Mouse (Mus musculus): Measurements from ENCODE around the gene Thap8. TPM values are rescaled to one million over a fixed set of nuclear protein-coding genes. Genes with fewer than 3 reads are reported as not detected.

The Thap8 gene
- polyA plus RNA-seq, 1 experiment from 2014 or later: 0.22 TPM

- 71% methylated on average over 5 of the region's 5 CpGs for WGBS
These were observed 59.7 kb downstream of the Thap8 start for GRCm38 (mm10) chr7:30339432-30340109.

More at GRCm38 (mm10) chr7:30339432-30340109, 59.7 kb downstream of the Thap8 start:
- Histone ChIP-seq H3K4me3 (ENCODE audit: low read depth, low read length) (no peak overlapping the region), H3K27ac (replicated peaks; ENCODE audit: low read depth, low read length) (no peak overlapping the region), H3K9me3 (ENCODE audit: control insufficient read depth, low read length) (no peaks in the 10 kb centered on the region), H3K4me1 (ENCODE audit: control insufficient read depth, insufficient read depth, low read length) (no peaks in the 10 kb centered on the region), H3K4me2 (ENCODE audit: low read depth, low read length) (no peak overlapping the region), H3K9ac (ENCODE audit: low read depth, low read length) (no peak overlapping the region), H3K27me3 (replicated peaks; ENCODE audit: control insufficient read depth, insufficient read depth, low read length) (peaks cover 6% of the 10 kb centered on the region), H3K36me3 (ENCODE audit: control insufficient read depth, insufficient read depth, low read length) (no peaks in the 10 kb centered on the region)
- ATAC-seq (ENCODE audit: low read depth) (no peak), DNase-seq (ENCODE audit: low spot score) (no peak)

Other genes starting within 250 kb of the Thap8 start
- gene Zfp14, start 228.7 kb upstream of the Thap8 start, polyA plus RNA-seq (2014; fragmentation: Nextera tagmentation; extraction: Ambion mirVana): 4.4 and 6.4 TPM in 2 replicates
- gene Zfp82, start 207.2 kb upstream of the Thap8 start, polyA plus RNA-seq (2014; fragmentation: Nextera tagmentation; extraction: Ambion mirVana): 6.4 and 7.0 TPM in 2 replicates
- 1.4 and 2.5 TPM in 2 replicates for gene Gm26920, start 189.7 kb upstream of the Thap8 start, polyA plus RNA-seq (2014; fragmentation: Nextera tagmentation; extraction: Ambion mirVana)
- gene Zfp566, start 189.6 kb upstream of the Thap8 start, polyA plus RNA-seq (2014; fragmentation: Nextera tagmentation; extraction: Ambion mirVana): 7.9 and 11.2 TPM in 2 replicates
- 136 and 141 TPM in 2 replicates for gene Zfp260, start 185.3 kb upstream of the Thap8 start, polyA plus RNA-seq (2014; fragmentation: Nextera tagmentation; extraction: Ambion mirVana)
- 5.8 and 6.5 TPM in 2 replicates for gene Zfp382, start 158.2 kb upstream of the Thap8 start, polyA plus RNA-seq (2014; fragmentation: Nextera tagmentation; extraction: Ambion mirVana)
- 18.1 and 18.4 TPM in 2 replicates for gene Zfp146, start 110.3 kb upstream of the Thap8 start, polyA plus RNA-seq (2014; fragmentation: Nextera tagmentation; extraction: Ambion mirVana)
- gene Cox7a1, start 96.0 kb upstream of the Thap8 start, polyA plus RNA-seq (2014; fragmentation: Nextera tagmentation; extraction: Ambion mirVana): 7.4 and 17.0 TPM in 2 replicates
- 96.4 and 107 TPM in 2 replicates for gene Capns1, start 81.3 kb upstream of the Thap8 start, polyA plus RNA-seq (2014; fragmentation: Nextera tagmentation; extraction: Ambion mirVana)
- gene Polr2i, start 48.1 kb upstream of the Thap8 start, polyA plus RNA-seq (2014; fragmentation: Nextera tagmentation; extraction: Ambion mirVana): 172 and 180 TPM in 2 replicates
- gene Tbcb, start 47.8 kb upstream of the Thap8 start, polyA plus RNA-seq (2014; fragmentation: Nextera tagmentation; extraction: Ambion mirVana): 166 and 169 TPM in 2 replicates
- 1.1 and 1.4 TPM in 2 replicates for gene Ovol3, start 44.4 kb upstream of the Thap8 start, polyA plus RNA-seq (2014; fragmentation: Nextera tagmentation; extraction: Ambion mirVana)
- gene Wdr62, start 325 bp downstream of the Thap8 start, polyA plus RNA-seq (2014; fragmentation: Nextera tagmentation; extraction: Ambion mirVana): 7.5 and 7.7 TPM in 2 replicates
- 51.8 and 58.1 TPM in 2 replicates for gene Clip3, start 11.6 kb downstream of the Thap8 start, polyA plus RNA-seq (2014; fragmentation: Nextera tagmentation; extraction: Ambion mirVana)
- gene Alkbh6, start 28.6 kb downstream of the Thap8 start, polyA plus RNA-seq (2014; fragmentation: Nextera tagmentation; extraction: Ambion mirVana): 69.4 and 72.3 TPM in 2 replicates
- gene Syne4, start 34.7 kb downstream of the Thap8 start, polyA plus RNA-seq (2014; fragmentation: Nextera tagmentation; extraction: Ambion mirVana): 25.4 and 35.4 TPM in 2 replicates
- not detected in 2 replicates for gene E130208F15Rik, start 41.6 kb downstream of the Thap8 start, polyA plus RNA-seq (2014; fragmentation: Nextera tagmentation; extraction: Ambion mirVana)
- gene Sdhaf1, start 43.8 kb downstream of the Thap8 start, polyA plus RNA-seq (2014; fragmentation: Nextera tagmentation; extraction: Ambion mirVana): 18.8 and 19.5 TPM in 2 replicates
- 4.2 and 4.7 TPM in 2 replicates for gene Lrfn3, start 82.7 kb downstream of the Thap8 start, polyA plus RNA-seq (2014; fragmentation: Nextera tagmentation; extraction: Ambion mirVana)
- 82.9 and 97.0 TPM in 2 replicates for gene Tyrobp, start 133.7 kb downstream of the Thap8 start, polyA plus RNA-seq (2014; fragmentation: Nextera tagmentation; extraction: Ambion mirVana)
- 2.2 and 2.4 TPM in 2 replicates for gene Hcst, start 139.8 kb downstream of the Thap8 start, polyA plus RNA-seq (2014; fragmentation: Nextera tagmentation; extraction: Ambion mirVana)
- 1.0 and 2.0 TPM in 2 replicates for gene Nfkbid, start 141.6 kb downstream of the Thap8 start, polyA plus RNA-seq (2014; fragmentation: Nextera tagmentation; extraction: Ambion mirVana)
- 51.0 and 53.6 TPM in 2 replicates for gene Aplp1, start 165.4 kb downstream of the Thap8 start, polyA plus RNA-seq (2014; fragmentation: Nextera tagmentation; extraction: Ambion mirVana)
- gene Kirrel2, start 177.6 kb downstream of the Thap8 start, polyA plus RNA-seq (2014; fragmentation: Nextera tagmentation; extraction: Ambion mirVana): 0.45 and 0.82 TPM in 2 replicates
- gene Nphs1, start 178.2 kb downstream of the Thap8 start, polyA plus RNA-seq (2014; fragmentation: Nextera tagmentation; extraction: Ambion mirVana): 0.22 and 0.35 TPM in 2 replicates
- gene Prodh2, start 213.5 kb downstream of the Thap8 start, polyA plus RNA-seq (2014; fragmentation: Nextera tagmentation; extraction: Ambion mirVana): not detected in 2 replicates

Data from embryonic facial prominence, embryonic 14.5 days (tissue).